Mouse (Mus musculus): ENCODE measurements around the gene Rrm1.
"Not testable (repeated sequence)": the region's sequence is repeated elsewhere in the genome, so short reads cannot be mapped to it uniquely, and the experiment has no call there.

Rrm1 gene

DNA sequence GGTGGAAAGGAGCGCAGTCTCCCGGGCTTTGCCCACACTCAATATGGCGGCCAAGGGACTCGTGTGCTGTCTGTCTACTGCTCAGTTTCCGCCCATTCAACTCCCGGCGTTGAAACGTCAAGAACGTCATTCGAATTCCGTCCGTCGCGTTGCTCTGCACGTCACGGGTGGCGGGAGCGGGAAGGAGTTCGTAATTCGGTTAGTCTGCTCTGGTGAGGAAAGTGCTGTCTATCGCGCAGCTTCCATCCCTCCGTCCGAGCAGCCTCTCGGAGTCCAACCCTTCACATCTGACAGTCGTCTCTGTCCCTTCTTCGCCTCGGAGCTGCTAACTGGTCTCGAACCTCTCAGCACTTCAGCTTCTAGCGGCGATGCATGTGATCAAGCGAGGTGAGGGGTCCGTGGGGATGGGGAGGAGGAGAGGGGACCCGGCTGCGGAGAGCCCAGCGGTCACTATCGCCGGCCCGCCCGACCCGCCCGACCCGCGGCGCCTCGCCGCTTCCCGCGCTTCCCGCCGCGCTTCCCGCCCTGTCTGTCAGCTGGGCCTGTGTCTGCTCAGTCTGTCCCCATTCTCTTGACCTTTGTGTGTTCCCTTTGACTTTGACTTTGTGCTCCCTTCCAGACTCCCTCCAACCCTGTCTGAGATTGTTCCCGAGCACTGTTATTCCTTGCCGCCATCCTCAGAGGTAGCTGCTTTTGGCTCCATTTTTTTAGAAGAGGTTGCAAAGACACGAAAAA lies at the start of gene Rrm1:
Gene Rrm1, plus strand, starts transcription at position 39 of the 735 bp plus-strand sequence.
- DNase-seq: peak; percentile 93

- no peak for DNase-seq
These were observed 47.6 kb upstream of the Rrm1 start for GRCm38 (mm10) chr7:102393898-102394297.

DNA sequence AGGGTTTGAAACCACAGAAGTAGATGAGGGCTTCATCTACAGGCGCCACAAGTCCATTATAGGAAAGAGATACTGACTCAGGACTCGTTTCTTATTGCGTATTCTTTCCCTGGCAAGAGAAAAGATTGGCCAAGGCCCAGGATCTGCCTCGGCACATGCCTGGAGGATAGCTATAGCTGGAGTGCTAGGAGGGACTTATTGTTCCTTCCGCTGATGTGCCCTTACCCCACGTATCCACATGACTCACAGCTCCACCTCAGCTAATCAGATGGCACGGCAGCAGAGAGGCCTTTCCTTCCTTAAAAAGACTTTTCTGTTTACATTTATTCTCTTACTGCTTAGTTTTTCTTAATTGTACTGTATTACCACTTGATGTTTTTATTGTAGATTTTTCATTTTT lies 45.6 kb upstream of the Rrm1 start:
- DNase-seq: peak; percentile 20

GRCm38 (mm10) chr7:102396331-102396730 lies 45.2 kb upstream of the Rrm1 start:
- no peak for DNase-seq

- DNase-seq: no peak
These were observed 42.2 kb upstream of the Rrm1 start for GRCm38 (mm10) chr7:102399180-102399731.

GRCm38 (mm10) chr7:102404118-102404517 lies 37.4 kb upstream of the Rrm1 start:
- no peak for DNase-seq

- no peak for DNase-seq
These were observed 34.1 kb upstream of the Rrm1 start for GRCm38 (mm10) chr7:102407440-102407839.

GRCm38 (mm10) chr7:102415272-102415671 lies 26.2 kb upstream of the Rrm1 start:
- DNase-seq: not testable (repeated sequence)

GRCm38 (mm10) chr7:102415841-102416240 lies 25.7 kb upstream of the Rrm1 start:
- no peak for DNase-seq

GRCm38 (mm10) chr7:102417398-102417797 lies 24.1 kb upstream of the Rrm1 start:
- DNase-seq: peak; percentile 49

DNA sequence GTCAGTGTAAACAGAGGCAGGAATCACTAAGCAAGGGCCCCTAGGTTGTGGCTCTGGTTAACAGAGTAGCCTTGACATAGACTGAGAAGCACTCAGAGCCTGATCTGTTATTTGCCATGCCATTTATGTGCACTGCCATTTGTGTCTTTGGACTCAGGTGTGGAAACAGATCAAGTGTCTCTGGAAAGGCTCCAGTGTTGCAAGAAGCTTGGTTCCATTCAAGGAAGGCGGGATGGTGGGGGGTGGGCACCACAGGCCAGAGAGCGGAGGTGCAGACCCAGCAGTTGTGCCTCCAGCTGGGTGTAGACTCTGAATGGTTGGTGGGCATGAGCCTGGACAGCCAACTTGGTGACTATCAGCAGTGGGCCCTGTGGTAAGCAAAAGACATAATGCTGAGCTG lies 19.5 kb upstream of the Rrm1 start:
- DNase-seq: no peak

GRCm38 (mm10) chr7:102425933-102426685 lies 15.4 kb upstream of the Rrm1 start:
- DNase-seq: no peak

GRCm38 (mm10) chr7:102434344-102434743 lies 7.2 kb upstream of the Rrm1 start:
- no peak for DNase-seq

GRCm38 (mm10) chr7:102440822-102441656 lies 456 bp upstream of the Rrm1 start:
- no peak for DNase-seq

DNA sequence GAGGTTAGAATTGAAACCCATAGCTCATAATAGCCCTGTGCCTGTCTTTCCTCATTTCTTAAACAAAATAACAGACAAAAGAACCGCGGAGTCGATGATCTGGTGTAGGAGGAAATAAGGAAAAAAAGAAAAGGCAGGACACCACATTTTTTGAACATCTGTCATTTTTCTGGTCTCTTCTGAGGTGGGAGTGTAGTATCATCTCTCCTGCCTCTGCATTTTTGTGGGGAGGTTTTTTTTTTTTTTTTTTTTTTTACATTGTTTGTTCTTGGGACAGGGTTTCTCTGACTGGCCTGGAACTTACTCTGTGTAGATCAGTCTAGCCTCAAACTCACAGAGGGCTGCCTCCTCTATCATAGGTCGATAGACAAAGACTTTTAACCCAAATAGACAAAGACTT lies 937 bp downstream of the Rrm1 start:
- no peak for DNase-seq

DNA sequence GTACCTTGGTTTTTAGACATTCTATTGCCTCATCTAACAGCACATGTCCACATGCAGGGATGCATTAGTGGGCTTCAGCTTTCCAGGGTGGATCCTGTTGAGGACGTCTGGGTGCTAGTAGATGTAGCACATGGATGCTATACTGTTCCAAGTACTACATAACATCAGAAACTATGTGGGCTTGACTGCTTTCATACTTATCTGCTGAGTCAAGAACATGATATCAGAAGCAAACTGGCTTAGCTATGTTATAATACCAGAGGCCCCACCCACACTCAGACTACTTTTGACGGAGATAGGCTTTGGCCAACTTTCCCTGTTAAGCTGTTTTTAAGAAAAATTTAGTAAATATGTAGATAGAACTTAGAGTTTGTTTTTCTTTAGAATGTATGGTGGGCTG lies 2.8 kb downstream of the Rrm1 start:
- no peak for DNase-seq

- DNase-seq: no peak
These were observed 4.9 kb downstream of the Rrm1 start for GRCm38 (mm10) chr7:102446438-102446837.

- DNase-seq: no peak
These were observed 17.3 kb downstream of the Rrm1 start for GRCm38 (mm10) chr7:102458618-102459380.

DNA sequence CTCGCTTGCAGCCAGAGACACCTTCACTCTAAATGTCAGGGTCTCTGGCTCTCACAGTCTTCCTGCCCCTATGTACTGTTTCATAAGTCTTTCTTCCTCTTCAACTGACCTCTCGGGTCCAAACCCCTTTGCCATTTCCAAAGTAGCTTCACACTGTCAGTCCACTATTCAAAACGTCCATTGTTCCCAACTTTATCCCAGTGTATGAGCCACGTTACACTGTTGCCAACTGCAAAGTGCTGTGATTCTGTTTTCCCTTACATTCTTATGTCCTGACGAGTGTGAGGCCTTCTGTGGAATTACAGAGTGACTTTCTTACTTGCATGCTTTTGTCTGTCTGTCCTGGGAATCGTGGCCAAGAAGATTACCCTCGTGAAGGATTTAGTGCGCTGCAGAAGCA lies 26.1 kb downstream of the Rrm1 start:
- no peak for DNase-seq

DNA sequence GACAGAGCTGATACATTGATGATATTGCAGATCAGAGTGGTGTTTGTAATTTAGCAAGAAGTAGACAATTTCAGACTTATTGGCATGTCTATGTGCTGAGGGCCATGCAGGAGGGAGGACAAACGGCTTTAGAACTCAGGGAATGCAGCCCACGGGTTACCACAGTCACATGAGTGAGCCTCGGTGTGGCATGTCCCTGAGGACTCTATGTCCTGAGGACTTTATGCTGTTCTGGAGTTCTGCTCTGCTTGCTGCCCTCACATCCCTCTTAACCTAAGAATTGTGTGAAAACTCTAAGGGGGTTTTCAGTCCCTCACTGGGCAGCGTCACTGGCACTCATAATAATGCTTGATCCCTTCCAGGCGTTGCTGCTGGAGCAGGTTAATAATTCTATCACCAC lies 31.2 kb downstream of the Rrm1 start:
- no peak for DNase-seq

DNA sequence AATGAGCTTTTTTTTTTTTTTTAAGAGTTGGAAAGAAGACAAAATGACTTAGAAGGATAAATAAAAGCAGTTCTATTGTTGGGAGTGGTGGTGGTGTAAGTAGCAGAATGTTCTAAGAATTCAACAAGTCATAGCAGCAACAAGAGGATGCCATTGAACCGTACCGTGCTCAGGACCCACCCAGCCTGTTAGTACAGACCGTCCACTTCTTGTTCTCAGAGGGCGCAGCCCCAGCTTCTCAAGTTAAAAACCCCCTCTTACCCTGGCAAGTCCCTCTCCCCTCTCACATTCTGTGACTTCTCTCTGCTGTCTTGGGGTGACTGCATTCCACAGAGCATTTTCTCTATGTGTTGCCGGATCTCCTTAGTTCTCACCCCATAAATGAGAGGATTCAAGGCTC lies 35.1 kb downstream of the Rrm1 start:
- no peak for DNase-seq

- no peak for DNase-seq
These were observed 35.9 kb downstream of the Rrm1 start for GRCm38 (mm10) chr7:102477377-102477776.
